Mouse (Mus musculus) heart, embryonic 16.5 days (tissue): Measurements from ENCODE around the gene Rab43. TPM values are rescaled to one million over a fixed set of nuclear protein-coding genes. Genes with fewer than 3 reads are reported as not detected.
A peak's percentile ranks its signal among the peaks of the same experiment; 100 is the strongest.

ENCODE experiments used
- ATAC-seq: fragments of 200-750 bp; cut with Nextera tagmentation; replicated peaks from 2 replicates; pipeline ENCODE4 v1.8.0; 2017; ENCODE audit warnings: moderate number of reproducible peaks; ENCODE audit not compliant: insufficient read depth, low FRiP score; ENCODE audit errors: extremely low read depth
- H3K27ac ChIP-seq: fragments of 300-500 bp; sonication (generic); 2 replicates; pipeline ENCODE4 v1.5.1; 2014; ENCODE audit warnings: mild to moderate bottlenecking, low read length, control low read depth, moderate library complexity
- H3K27me3 ChIP-seq: fragments of 300-500 bp; sonication (generic); 2 replicates; pipeline ENCODE4 v1.6.1; 2014; ENCODE audit warnings: low read length, mixed read lengths; ENCODE audit not compliant: control insufficient read depth, insufficient read depth
- H3K36me3 ChIP-seq: fragments of 300-500 bp; sonication (generic); 2 replicates; pipeline ENCODE4 v1.6.1; 2014; ENCODE audit not compliant: control insufficient read depth, insufficient read depth
- H3K4me1 ChIP-seq: fragments of 300-500 bp; sonication (generic); 2 replicates; pipeline ENCODE4 v1.6.1; 2014; ENCODE audit warnings: low read length, mixed read lengths; ENCODE audit not compliant: control insufficient read depth, insufficient read depth
- H3K4me2 ChIP-seq: fragments of 300-500 bp; sonication (generic); 2 replicates; pipeline ENCODE4 v1.6.1; 2014; ENCODE audit warnings: low read depth, mild to moderate bottlenecking, control low read depth, low read length
- H3K4me3 ChIP-seq: fragments of 300-500 bp; sonication (generic); 2 replicates; pipeline ENCODE4 v1.5.1; 2014; ENCODE audit warnings: mild to moderate bottlenecking, control low read depth, low read length
- H3K9ac ChIP-seq: fragments of 300-500 bp; sonication (generic); 2 replicates; pipeline ENCODE4 v1.6.1; 2014; ENCODE audit warnings: low read length, control low read depth
- H3K9me3 ChIP-seq: fragments of 300-500 bp; sonication (generic); replicated peaks from 2 replicates; pipeline ENCODE4 v1.6.1; 2016; ENCODE audit warnings: low read length; ENCODE audit not compliant: control insufficient read depth
- WGBS: fragments of 180-500 bp; shearing (Covaris S2); extraction: QIAGEN DNeasy Blood & Tissue Kit; methylation state at CpG from one replicate; pipeline ENCODE4 v1.1.7; 2014; 5-methylcytosine and 5-hydroxymethylcytosine counted together
- polyA plus RNA-seq: library from polyadenylated mRNA; unstranded; fragments of >200 nt; fragmentation: Nextera tagmentation; extraction: Ambion mirVana; gene quantifications from 2 replicates; pipeline ENCODE4 v1.2.1, GENCODE M21; 2015

Rab43 gene
- polyA plus RNA-seq, 1 experiment from 2014 or later: 10.1 TPM

DNA sequence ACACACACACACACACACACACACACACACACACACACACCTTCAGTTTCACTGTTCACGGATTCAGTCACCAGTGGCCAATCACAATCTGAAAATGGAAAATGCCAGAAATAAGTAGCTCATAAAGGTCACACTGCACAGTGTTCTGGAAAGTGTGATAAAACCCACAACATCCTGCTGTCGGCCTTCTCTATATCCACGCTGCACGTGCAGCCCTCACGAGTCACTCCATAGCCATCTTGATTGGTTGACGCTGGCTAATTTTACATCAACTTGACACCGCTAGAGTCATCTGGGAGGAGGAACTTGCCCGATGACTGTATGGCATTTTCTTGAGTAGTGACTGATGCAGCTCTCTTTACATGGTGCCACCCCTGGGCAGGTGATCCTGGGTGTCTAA, 70.0 kb downstream of the Rab43 start:
- Histone ChIP-seq H3K27me3 (no peaks in the 10 kb centered on the region), H3K4me1 (peaks cover 6% of the 10 kb centered on the region; the same call in 1 of the 2 replicates), H3K4me3 (no peak overlapping the region), H3K4me2 (no peak overlapping the region), H3K27ac (no peak overlapping the region), H3K9ac (no peak overlapping the region), H3K9me3 (no peaks in the 10 kb centered on the region), H3K36me3 (no peaks in the 10 kb centered on the region)
- WGBS: 64% methylated on average over 8 of the region's 8 CpGs
- ATAC-seq: no peak

DNA sequence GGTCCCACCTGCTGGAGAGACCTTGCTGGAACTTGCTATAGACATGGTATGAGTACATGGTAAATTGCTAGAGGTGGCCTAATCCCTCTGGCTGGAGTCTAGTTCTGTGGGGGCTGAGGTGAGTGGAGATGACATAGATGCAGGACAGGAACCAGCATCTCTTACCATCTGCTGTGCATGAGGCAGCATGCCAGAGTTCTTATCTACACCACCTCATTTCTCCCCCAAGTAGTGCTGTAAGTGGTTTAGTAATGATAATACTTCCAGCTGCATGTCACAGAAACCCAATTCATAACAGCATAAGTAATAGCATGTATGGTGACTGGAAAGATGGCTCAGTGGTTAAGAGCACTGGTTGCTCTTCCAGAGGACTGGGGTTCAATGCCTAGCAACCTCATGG, 71.5 kb downstream of the Rab43 start:
- no peak overlapping the region for H3K27ac ChIP-seq
- peaks cover 6% of the 10 kb centered on the region; the same call in 1 of the 2 replicates for H3K4me1 ChIP-seq
- H3K4me3 ChIP-seq: no peak overlapping the region
- no peak for ATAC-seq
- no peak overlapping the region for H3K4me2 ChIP-seq
- no peaks in the 10 kb centered on the region for H3K27me3 ChIP-seq
- no peaks in the 10 kb centered on the region for H3K36me3 ChIP-seq
- no peak overlapping the region for H3K9ac ChIP-seq
- H3K9me3 ChIP-seq: no peaks in the 10 kb centered on the region

DNA sequence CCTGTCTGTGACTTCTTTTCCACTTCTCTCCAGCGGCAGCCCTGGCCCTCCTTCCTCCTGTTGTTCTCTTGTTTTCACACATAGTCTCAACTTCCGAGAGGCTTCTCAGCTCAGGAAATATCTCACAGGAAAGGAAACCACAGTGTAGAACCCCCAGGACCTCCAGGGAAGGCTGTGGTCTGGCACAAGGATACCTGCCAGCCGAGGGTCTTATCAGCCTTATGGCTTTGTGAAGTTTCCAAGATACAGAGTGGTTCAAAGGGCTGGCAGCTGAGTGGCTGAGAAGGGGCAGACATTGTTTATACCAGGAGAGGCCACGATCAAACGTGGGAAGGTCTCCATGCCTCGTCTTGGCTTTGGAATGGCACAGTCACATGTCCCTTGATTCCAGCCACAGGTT, 72.1 kb downstream of the Rab43 start:
- 0 out of 2 replicates have a peak, but pooled peaks have one; percentile 7 for ATAC-seq
- WGBS: 30% methylated on average over 6 of the region's 6 CpGs
- Histone ChIP-seq H3K4me1 (peaks cover 6% of the 10 kb centered on the region; the same call in 1 of the 2 replicates), H3K36me3 (no peaks in the 10 kb centered on the region), H3K9me3 (no peaks in the 10 kb centered on the region), H3K9ac (no peak overlapping the region), H3K4me2 (no peak overlapping the region), H3K4me3 (no peak overlapping the region), H3K27me3 (no peaks in the 10 kb centered on the region), H3K27ac (peak overlapping the region; percentile 52; the same call in 1 of the 2 replicates)

Other genes starting within 250 kb of the Rab43 start
- 0.87 and 1.4 TPM in 2 replicates for gene Prokr1, start 221.4 kb downstream of the Rab43 start, polyA plus RNA-seq
- 7.2 and 7.9 TPM in 2 replicates for gene Aplf, start 140.0 kb downstream of the Rab43 start, polyA plus RNA-seq
- gene Efcc1, start 81.3 kb downstream of the Rab43 start, polyA plus RNA-seq: 0.80 and 1.2 TPM in 2 replicates
- 3.3 and 3.4 TPM in 2 replicates for gene Gp9, start 34.1 kb downstream of the Rab43 start, polyA plus RNA-seq
- gene Gm45140, start 23.6 kb upstream of the Rab43 start, polyA plus RNA-seq: 2.4 and 2.6 TPM in 2 replicates
- 21.5 and 29.1 TPM in 2 replicates for gene Isy1, start 26.6 kb upstream of the Rab43 start, polyA plus RNA-seq
- gene Cnbp, start 38.9 kb upstream of the Rab43 start, polyA plus RNA-seq: 713 and 783 TPM in 2 replicates
- 116 and 117 TPM in 2 replicates for gene Copg1, start 75.7 kb upstream of the Rab43 start, polyA plus RNA-seq
- gene Hmces, start 101.8 kb upstream of the Rab43 start, polyA plus RNA-seq: 27.0 and 27.3 TPM in 2 replicates
- 4.2 and 5.2 TPM in 2 replicates for gene H1fx, start 169.5 kb upstream of the Rab43 start, polyA plus RNA-seq
- gene Rab7, start 233.1 kb upstream of the Rab43 start, polyA plus RNA-seq: 225 and 256 TPM in 2 replicates